Mouse (Mus musculus) layer of hippocampus, adult 18-20 months (tissue): Measurements from ENCODE around the gene Eid2b. TPM values are rescaled to one million over a fixed set of nuclear protein-coding genes. Genes with fewer than 3 reads are reported as not detected.

Experiments used
- DNase-seq, 2 experiments: peaks; one replicate each; pipeline ENCODE4 v3.0.0; 2022; ENCODE audit warnings: low spot score in 2 of 2
- total RNA-seq, 2 experiments: library from RNA; stranded (reverse); gene quantifications; 2 replicates each; pipeline ENCODE4 v1.2.3; 2021

The Eid2b gene
- total RNA-seq, 2 experiments from 2014 or later, result 37.8 to 38.4 TPM

DNA sequence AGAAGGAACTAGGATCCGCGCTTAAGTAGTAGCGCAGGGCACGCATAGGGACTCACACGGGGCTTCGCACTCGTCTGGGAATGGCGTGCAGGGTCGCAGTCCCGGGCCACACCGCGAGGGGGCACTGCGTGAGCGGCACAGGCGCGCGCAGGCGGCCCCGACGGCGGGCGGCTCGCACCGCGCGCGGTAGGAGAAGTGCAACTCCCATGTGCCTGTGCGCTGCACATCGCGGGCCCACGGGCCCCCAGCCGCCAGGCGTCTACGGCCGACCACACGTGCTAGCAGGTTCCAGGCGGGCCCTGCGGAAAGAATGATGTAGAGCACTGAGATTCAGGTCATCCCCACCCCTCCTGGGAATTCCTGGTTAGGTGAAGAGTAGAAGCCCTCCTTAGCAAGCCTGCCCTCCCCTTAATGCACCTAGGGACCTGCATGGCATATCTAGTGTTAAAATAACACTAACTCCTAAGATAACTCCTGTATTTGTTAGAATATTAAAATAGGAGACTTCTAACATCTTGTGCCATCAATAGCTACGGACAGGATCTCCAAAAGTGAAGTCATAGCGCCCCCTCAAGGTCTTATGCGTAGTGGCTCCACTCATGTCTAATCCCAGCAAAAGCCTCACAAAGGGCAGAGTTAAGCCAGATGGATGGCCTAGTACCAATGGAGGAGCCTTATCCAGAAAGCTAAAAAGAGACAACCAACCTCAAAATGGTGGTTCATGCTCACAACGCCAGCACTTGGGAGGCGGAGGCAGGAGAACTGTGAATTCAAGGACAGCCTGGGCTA, 21.5 kb downstream of the Eid2b start:
- DNase-seq, result peak in 1 of 2 experiments; percentile 70

DNA sequence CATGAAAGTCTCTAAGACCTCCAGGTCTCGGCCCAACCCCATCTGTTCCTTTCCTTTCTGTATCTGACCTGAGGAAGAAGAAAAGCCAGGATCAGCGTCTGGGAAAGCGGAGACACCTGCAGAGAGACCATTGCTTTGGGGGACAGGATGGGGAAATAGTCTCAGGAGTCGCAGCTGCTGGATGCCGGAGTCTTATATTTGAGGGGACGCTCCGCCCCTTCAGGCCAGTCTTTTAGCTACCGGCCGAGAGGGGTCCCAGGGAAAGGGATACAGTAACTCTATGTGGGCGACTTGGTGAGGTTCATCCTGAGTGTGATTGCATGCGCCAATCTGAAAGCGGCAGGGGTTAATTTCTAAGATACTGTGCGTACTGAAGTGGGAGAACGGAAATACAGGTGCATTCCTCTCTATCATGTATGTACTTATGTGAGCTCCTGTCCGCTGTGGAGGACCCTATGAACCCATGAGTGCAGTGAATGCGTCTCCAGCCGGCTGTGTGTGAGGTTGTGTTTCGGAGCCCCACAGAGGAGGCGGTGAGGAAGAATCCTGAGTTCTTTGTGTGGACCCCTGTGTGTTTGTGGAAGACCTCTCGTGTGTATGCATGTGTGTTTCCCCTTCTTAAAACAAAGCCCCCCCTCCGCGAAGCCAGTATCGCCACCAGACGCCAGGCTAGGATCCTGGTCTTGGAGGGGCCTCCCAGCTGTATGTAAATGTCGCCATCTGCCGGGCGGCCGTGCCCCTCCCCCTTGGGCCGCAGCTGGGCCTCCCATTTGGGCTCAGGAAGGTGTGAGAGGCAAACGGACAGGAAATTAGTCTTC, 24.3 kb downstream of the Eid2b start, which contains the start of gene Dll3:
Dll3 (minus strand) TSS at position 623 of the 818 bp plus-strand sequence.
- peak in 1 of 2 experiments; percentile 18 for DNase-seq

DNA sequence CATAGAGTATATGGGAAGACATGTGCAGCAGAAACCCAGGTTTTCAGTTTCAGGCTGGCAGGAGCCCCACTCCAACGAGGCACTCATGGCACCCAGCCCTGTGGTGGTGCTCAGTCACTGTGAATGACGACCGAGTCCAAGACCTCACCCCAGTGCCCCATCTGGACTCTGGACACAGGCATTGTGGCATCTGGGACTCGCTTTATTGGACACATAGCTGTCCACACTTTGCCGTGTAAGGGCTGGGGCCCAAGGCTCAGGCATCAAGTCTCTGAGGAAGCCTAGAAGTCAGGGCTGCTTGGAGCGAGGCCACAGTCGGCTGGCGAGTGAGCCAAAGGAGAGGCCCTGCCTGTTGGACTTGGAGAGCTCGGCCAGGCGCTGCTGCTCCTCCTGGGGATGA, 28.1 kb downstream of the Eid2b start:
- DNase-seq, result no peak

DNA sequence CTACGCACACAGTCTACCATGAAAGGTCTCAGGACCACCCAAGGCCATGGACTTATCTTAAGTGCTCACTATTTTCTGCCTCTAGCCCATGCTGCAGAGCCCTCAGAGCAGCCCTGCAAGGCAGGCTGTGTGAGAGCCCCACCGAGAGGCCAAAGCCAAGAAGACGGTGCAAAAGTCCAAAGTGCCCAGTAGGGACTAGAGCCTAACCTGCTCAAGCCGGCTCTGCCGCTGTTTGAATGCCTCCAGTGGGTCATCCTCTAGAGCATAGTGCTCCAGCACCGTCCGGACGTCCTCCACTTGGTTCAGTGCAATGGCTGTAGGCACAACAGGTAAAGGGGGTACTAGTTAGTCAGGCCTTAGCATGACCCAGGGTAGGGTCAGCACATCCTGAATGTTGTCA, 28.7 kb downstream of the Eid2b start:
- DNase-seq, result no peak

- no peak for DNase-seq
Observed at GRCm38 (mm10) chr7:28309737-28310136, 32.2 kb downstream of the Eid2b start.

- DNase-seq, result peak in 1 of 2 experiments; percentile 6
Observed at GRCm38 (mm10) chr7:28311151-28311925, 33.8 kb downstream of the Eid2b start.

DNA sequence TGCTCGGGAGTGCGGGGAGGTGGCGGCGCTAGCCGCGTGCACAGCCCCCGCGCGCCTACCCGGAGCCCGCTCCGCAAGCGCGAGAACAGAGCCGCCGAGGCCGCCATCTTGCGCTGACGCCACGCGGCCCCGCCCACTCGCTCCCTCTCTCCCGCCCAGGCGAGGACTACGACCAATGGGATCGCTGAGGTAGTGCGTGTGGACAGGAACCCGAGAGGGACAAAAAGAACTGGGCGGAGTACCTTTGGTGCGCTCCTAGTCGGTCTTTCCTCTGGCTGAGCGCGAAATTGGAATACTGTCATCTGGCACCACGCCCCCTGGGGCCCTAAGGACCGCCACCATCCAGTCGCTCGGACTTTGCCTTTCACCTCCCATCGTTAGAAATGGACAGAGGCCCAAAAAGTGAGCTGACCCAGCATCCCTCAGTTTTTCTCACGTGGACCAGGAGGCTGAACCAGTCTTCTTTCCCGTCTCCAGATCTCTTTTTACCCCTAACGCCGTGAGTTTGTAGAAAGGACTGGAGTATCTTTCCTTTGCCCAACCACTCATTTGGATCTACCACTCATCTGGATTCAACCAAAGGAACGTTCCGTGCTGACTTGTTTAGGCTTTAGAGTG, 34.5 kb downstream of the Eid2b start, which contains the start of gene Timm50:
Timm50 (minus strand) TSS at position 147 of the 618 bp plus-strand sequence.
- peak; percentile 98 to 99 for DNase-seq

DNA sequence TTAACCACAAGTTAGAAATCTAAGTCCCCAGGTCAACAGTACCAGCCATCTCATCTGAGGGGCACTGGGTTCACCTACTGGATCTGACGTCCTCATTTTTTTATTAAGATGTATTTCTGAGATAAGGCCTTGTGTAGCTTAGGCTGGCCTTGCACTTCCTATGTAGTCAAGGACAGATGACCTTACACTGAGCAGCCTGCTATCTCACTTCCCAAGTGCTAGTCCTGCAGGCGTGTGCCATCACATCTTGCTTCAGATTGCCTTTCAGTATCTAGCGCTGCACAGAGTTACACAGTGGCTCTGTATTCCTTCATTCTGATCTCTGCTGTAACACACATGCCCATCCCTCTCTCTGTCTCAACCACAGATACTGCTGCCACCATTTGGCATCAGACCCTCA, 40.5 kb downstream of the Eid2b start:
- DNase-seq, result no peak

DNA sequence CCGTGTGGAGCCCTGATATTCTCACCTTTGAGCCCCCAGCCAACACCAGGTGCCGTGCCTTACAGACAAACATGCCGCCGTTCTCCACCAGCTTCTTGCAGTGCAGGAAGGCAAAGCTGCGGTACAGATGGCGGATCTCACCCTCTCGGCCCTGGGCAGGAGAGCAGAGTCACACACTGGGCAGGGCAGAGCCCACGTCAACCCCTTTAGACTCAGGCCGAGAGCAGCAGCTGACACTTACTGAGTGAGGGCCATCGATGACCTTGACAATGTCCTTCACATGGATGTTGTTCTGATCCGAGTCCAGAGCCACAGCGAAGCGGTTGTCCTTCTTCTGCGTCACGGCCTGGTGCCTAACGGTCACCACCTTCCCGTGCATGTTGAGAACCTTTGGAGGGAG, 41.2 kb downstream of the Eid2b start:
- no peak for DNase-seq

DNA sequence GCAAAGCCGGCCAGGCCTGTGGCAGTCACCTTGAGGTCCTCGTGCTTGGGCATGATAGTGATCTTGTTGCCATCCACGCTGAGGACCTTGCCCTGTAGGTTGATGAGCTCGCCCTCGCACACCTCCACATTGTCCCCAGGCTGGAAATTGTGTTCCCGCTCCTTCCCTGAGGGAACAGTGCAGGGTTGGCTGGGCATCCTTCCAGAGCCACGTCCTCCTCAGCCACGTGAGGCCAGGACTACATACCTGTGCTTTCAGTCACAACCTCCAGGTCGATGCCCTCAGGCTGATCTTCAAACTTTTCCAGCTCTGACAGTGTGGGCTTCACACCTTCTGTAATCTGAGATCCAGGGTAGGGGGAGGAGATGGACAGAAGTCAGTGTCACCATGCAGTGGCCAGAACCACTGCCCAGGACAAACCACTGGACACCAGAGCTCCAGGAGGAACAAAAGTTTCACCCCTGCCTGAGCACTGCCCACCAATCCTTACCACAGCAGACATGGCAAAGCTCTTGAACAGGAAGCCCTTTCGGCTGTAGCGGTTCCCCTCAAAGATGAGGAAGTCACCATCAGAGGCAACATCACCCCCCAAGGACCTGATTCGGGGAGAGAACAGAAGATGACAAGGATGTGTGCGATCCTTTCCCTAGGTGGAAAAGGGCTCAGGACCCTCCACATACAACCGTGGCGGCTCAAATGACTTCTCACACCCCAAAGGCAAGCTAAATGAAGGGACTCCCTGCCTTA, 44.6 kb downstream of the Eid2b start:
- no peak for DNase-seq

- DNase-seq, result no peak
Observed at GRCm38 (mm10) chr7:28325293-28325692, 47.8 kb downstream of the Eid2b start.

GRCm38 (mm10) chr7:28326457-28326856, 48.9 kb downstream of the Eid2b start:
- no peak for DNase-seq

- no peak for DNase-seq
Observed at GRCm38 (mm10) chr7:28328260-28328659, 50.7 kb downstream of the Eid2b start.

Other genes with a start within 250 kb of the Eid2b start
- gene Psmc4, start 227.6 kb upstream of the Eid2b start, total RNA-seq, result 100 to 1,000 TPM; 124 to 127 TPM
- gene Fcgbp, start 206.5 kb upstream of the Eid2b start, total RNA-seq, result 1 to 10 TPM; 1.1 to 1.6 TPM
- under 1 TPM in 1 of 2 experiments, not detected in 1; 0.05 TPM for gene 9530053A07Rik, start 148.3 kb upstream of the Eid2b start, total RNA-seq
- 10 to 100 TPM; 43.0 to 46.4 TPM for gene Fbl, start 108.0 kb upstream of the Eid2b start, total RNA-seq
- gene Dyrk1b, start 98.3 kb upstream of the Eid2b start, total RNA-seq, result 10 to 100 TPM; 41.8 to 43.7 TPM
- 10 to 100 TPM; 59.3 to 61.3 TPM for gene Eid2, start 9.9 kb upstream of the Eid2b start, total RNA-seq
- under 1 TPM in 1 of 2 experiments, not detected in 1; 0.25 TPM for gene Selenov, start 13.4 kb downstream of the Eid2b start, total RNA-seq
- 1 to 10 TPM; 2.1 to 2.6 TPM for gene Dll3, start 24.5 kb downstream of the Eid2b start, total RNA-seq
- 10 to 100 TPM; 42.4 to 44.3 TPM for gene Timm50, start 34.3 kb downstream of the Eid2b start, total RNA-seq
- 100 to 1,000 TPM; 116 to 119 TPM for gene Supt5, start 61.0 kb downstream of the Eid2b start, total RNA-seq
- 100 to 1,000 TPM; 481 to 546 TPM for gene Rps16, start 72.9 kb downstream of the Eid2b start, total RNA-seq
- gene Plekhg2, start 94.9 kb downstream of the Eid2b start, total RNA-seq, result 1 to 10 TPM; 4.8 to 5.1 TPM
- 1 to 10 TPM; 3.5 to 3.7 TPM for gene Zfp36, start 102.5 kb downstream of the Eid2b start, total RNA-seq
- gene Med29, start 115.0 kb downstream of the Eid2b start, total RNA-seq, result 10 to 100 TPM; 21.4 to 22.1 TPM
- 10 to 100 TPM; 64.9 to 69.3 TPM for gene Paf1, start 115.2 kb downstream of the Eid2b start, total RNA-seq
- gene Gmfg, start 159.7 kb downstream of the Eid2b start, total RNA-seq, result 1 to 10 TPM; 2.2 to 2.4 TPM
- gene Lrfn1, start 174.2 kb downstream of the Eid2b start, total RNA-seq, result 10 to 100 TPM; 75.5 to 81.1 TPM
- not detected for gene Ifnl2, start 232.7 kb downstream of the Eid2b start, total RNA-seq
- not detected for gene Ifnl3, start 245.1 kb downstream of the Eid2b start, total RNA-seq